Mouse (Mus musculus) lung, adult 10 weeks (tissue): ENCODE data around the gene Hdx. TPM values are rescaled to one million over a fixed set of nuclear protein-coding genes. Genes with fewer than 3 reads are reported as not detected.

Experiments used
- polyA plus RNA-seq: library from polyadenylated mRNA; stranded (reverse); fragments of 350-450 nt; fragmentation: Illumina TruSeq; extraction: RNeasy Lipid Tissue Mini Kit (QIAGEN cat#74804); gene quantifications from one replicate; pipeline ENCODE4 v1.2.3, GENCODE M21; 2014; ENCODE audit warnings: low read depth, low replicate concordance; ENCODE audit not compliant: insufficient read depth

Hdx gene
- polyA plus RNA-seq, result 0.21 TPM

DNA sequence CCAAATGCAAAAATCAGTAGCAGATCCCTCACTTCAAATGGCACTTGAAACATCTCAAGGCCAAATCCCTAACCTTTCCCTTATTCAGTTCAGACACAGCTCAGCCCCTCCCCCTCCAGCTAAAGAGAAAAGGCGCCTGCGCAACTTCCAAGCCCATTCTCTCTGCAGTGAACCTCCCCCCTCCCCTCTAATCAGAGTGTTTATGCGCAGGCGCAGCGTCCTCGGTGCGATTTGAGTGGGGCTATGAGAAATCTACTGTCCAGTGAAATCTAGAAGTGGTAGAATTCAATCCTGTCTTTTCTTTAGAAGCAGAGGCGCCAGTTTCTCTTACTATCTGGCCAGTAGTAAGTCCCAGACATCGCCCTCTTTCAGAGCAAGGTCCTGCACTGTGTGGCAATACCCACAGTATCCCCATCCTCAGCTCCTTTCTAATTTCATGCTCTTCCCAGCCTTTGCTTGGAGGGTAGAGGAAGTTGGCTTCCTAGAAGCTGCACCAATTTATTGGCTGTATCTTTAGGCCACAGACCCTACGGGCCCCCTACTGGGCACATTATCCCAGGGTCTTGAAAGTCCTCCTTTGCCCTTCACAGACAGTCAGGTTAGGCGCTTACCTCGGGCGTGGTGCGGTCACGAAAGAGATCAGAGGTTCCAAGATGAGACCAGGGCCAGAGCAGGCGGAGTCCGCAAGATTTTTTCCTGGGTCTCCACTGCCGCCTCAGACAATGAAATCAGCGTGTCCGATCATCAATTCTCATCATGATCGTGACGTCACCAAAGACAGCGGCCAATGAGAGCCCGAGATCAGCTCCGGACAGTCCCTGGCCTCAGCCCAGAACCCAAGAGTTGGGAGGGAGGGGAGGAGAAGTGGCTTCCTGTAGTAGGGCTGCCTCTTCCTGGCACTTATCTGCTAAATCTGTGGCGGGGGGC, at the start of gene Hdx:
Gene Hdx (minus strand): TSS at position 724 of the 927 bp plus-strand sequence.

DNA sequence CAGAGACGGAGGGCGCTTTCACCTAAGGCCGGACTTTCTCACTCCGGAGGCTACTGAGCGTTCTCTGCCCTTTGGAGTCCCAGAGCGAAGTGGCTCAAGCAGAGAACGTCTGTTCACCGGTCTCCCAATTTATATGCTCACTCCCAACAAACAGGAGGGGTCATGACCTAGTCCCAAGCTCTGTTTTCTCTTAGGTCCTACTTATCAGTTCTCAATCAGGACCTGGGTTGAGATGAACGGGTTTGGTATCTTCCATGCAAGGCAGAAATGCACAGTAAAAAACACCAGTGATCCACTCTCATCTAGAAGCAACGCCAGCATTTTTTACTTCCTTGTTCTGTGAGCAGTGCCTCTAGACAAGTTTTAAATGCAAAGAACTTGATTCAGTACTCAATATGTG, 159.0 kb downstream of the Hdx start, which contains the start of gene Rps6ka6:
Gene Rps6ka6 (minus strand): TSS at position 101 of the 400 bp plus-strand sequence.

Other genes with a start within 250 kb of the Hdx start
- 1.00 TPM for gene Rps6ka6, start 159.1 kb downstream of the Hdx start, polyA plus RNA-seq
- not detected for gene Gm45194, start 194.3 kb upstream of the Hdx start, polyA plus RNA-seq